ENCODE assay signal across 7 mouse cellular contexts in the genomic region with DNA sequence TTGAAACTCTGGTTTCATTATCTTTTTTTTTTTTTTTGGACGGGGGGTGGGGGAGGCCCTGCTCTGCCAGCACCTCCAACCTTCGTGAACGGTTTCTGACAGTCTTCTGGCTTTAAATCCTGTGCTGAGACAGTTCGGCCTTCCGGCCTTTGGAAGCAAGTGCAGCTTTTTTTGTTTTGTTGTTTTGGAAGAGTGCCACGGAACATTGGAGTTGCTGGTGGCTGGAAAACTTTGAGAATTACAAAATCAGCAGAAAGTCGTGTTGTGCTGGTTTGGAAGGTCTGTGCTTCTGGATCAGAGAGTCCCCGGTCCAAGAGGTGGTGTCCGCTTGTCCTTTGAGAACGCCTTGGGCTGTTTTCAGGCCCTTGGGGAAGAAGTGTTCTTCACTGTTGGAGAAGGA. TPM values are rescaled to one million over a fixed set of nuclear protein-coding genes. Genes with fewer than 3 reads are reported as not detected.
DNase-seq lines count a peak whose midpoint lies in the region.

No protein-coding gene starts in this region.

- intact Hi-C loops in gastrocnemius, postnatal 14 days (cut with DNase I; ENCODE audit: low total_unique reads), result no loop called here

- peak; percentile 29 to 40 for DNase-seq in right cerebral cortex, postnatal 10 days (ENCODE audit: low spot score in 2 of 2)
- DNase-seq in right cerebral cortex, postnatal 25 days, result no peak
- DNase-seq in gastrocnemius, postnatal 14 days, result peak; percentile 19
- peak; percentile 81 to 93 for DNase-seq in kidney, adult 8-10 months
- DNase-seq in testis, postnatal 14 days (ENCODE audit: low spot score), result peak; percentile 57
- DNase-seq in layer of hippocampus, adult 11-12 months (ENCODE audit: low spot score), result no peak
- no peak for DNase-seq in cerebellum, postnatal 25 days

RNA-seq across cellular contexts. Expression of a gene that starts 5.1 kb away (rescaled TPM):
- 1 to 10 TPM; 1.6 to 1.8 TPM for total RNA-seq in gastrocnemius, postnatal 14 days (2021)

RNA-seq across cellular contexts. Expression of a gene that starts 55.0 kb away (rescaled TPM):
- total RNA-seq in gastrocnemius, postnatal 14 days (2021), result 10 to 100 TPM; 12.1 to 15.0 TPM

Comparison
In these comparisons a context has a peak if more than half of its experiments do, and no peak if none do; other contexts are left out.
1. DNase-seq: peak in right cerebral cortex, postnatal 10 days (2 of 2), gastrocnemius, postnatal 14 days (single experiment), kidney, adult 8-10 months (2 of 2) and testis, postnatal 14 days (single experiment); none in right cerebral cortex, postnatal 25 days (single experiment), layer of hippocampus, adult 11-12 months (single experiment) and cerebellum, postnatal 25 days (0 of 2).